Mouse (Mus musculus): ENCODE results near the gene Efcab2.

DNA sequence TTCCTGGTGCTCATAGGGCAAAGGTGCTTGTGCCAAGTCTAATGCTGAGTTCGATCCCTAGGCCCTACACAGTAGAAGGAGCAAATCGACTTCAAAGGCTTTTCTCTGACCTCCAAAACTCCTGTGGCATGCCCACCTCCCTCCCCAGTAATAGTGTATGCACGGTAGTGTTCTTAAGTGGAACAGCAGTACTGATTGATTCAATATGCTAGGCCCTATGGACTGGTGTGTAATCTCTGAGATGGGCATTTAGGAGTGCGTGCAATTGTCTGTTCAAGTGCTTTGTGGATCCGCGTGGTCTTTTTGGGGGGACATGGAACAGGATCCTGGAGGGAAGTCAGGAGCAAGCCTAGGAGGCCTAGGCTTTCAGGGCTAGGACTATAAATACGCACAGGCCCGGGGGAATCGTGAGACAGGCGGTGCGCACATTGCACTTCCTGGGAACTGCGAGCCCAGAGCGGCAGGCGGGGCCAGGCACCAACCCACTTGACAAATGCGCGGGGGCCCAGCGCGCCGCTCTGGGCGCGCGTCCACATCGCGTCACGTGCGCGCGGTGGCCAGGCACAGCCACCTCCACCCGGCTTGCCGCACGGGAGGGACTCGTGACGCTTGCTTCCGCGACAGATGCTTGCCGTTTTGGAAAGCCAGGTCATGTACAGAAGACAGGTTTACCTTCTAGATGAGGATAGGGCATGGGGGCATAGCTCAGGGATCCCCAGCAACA lies 37.2 kb upstream of the Efcab2 start:
- no peak for TF ChIP-seq CTCF (IDR thresholded peaks at IDR 0.05; ENCODE audit: control insufficient read depth, insufficient read depth, insufficient replicate concordance, low read depth, low read length)
- peak; percentile 70 for TF ChIP-seq POLR2A (IDR thresholded peaks at IDR 0.05; ENCODE audit: control insufficient read depth, low read depth, low read length)
